Mouse (Mus musculus) lung, postnatal 0 days (tissue): ENCODE data around the gene Sema6d.

Experiments used
- CTCF ChIP-seq: IDR thresholded peaks from 2 replicates; pipeline ENCODE4 v1.5.1; 2016; ENCODE audit warnings: antibody characterized with exemption, mild to moderate bottlenecking
- EP300 ChIP-seq: IDR thresholded peaks from 2 replicates; pipeline ENCODE4 v1.6.1; 2016; ENCODE audit warnings: antibody characterized with exemption, mild to moderate bottlenecking, control low read depth

- TF ChIP-seq CTCF (no peak), EP300 (no peak)
Observed at GRCm38 (mm10) chr2:124396733-124397132, 307.0 kb downstream of the Sema6d start.
